Mouse (Mus musculus): ENCODE measurements around the gene Mesd.

Gene Mesd

DNA sequence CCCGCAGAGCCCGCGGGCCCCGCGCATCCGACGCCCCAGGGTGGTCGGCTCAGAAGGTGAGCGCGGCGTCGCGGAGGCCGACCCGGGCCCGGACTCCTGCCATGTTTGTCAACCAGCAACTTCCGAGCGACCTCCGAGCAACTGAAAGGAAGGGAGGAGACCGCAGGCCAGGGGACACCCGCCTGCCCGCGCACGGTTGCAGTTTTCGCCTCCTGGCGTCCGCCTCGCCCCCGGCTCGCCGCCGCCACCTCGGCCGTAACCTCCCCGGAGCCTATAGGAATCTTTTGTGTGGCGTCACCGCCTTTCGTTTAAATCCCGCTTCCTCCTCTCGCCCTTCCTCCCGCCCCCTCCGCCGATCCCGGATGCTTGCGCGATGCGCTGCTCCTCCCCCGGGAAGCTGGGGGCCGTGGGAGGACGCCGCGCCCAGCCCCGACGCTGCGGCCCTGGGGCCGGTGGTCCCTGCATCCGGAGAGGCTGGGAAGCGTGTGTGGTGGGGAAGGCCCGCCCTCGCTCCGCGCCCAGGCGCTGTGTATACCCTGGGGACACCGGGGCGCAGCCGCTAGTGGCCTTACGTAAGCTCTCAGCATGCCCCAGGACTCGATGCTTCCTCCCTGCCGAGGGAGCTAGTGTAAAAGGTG lies at the start of gene Mesd, which contains the start of gene Tlnrd1:
TSS of gene Mesd (plus strand) at position 446 of the 638 bp plus-strand sequence.
TSS of gene Tlnrd1 (minus strand) at position 285 of the 638 bp plus-strand sequence.
- peak; percentile 67 for DNase-seq (ENCODE audit: low read depth, low spot score)

DNA sequence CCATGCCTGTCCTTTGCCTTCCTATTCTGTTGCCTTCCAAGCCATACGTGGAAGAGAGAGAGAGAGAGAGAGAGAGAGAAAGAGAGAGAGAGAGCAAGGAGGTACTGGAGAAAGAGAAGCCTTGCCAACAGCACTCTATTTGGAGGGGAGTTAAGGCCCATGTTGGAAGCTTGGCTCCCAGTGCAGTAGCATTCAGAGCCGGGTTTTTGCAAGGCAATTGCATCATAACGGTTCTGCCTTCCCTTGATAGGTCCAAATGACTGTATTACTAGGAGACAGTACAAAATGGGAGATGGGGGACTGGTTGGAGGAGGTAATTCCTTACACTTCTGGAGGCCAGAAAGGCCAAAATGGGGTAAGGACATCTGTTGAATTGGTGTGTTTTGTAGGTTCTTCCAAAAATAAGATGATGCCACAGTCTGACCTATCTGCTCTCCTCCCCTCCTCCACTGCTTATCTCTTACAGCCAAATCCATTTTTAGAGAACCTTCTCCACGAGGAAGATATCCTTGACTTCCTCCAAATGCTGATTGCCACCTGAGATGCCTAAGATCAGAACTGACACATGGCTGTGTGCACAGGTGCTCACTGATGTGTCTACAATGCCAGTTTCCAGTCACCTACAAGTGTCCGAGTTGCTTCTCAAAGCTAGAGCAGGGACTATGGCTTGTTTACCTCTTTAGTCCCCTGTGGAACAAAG lies 45.6 kb upstream of the Mesd start:
- DNase-seq (ENCODE audit: low read depth, low spot score), result no peak

DNA sequence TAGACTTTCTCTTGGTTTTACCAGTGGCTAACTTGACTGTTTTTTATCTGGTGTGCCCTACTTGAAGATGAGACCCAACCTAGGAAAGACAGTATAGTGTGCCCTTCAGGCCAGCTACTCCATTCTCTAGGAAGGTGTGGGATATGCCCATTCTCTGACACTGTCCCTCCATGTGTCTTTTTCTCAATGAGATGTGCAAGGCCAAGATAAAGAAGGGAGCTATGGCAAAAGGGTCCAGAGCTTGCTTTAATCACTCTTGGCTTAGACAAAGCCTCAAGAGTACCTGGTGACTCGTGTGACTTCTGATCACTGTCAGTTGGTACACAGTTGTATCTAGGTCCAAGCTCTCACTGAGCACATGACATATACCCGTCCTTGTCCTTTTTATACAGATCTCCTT lies 44.2 kb upstream of the Mesd start:
- no peak for DNase-seq (ENCODE audit: low read depth, low spot score)

DNA sequence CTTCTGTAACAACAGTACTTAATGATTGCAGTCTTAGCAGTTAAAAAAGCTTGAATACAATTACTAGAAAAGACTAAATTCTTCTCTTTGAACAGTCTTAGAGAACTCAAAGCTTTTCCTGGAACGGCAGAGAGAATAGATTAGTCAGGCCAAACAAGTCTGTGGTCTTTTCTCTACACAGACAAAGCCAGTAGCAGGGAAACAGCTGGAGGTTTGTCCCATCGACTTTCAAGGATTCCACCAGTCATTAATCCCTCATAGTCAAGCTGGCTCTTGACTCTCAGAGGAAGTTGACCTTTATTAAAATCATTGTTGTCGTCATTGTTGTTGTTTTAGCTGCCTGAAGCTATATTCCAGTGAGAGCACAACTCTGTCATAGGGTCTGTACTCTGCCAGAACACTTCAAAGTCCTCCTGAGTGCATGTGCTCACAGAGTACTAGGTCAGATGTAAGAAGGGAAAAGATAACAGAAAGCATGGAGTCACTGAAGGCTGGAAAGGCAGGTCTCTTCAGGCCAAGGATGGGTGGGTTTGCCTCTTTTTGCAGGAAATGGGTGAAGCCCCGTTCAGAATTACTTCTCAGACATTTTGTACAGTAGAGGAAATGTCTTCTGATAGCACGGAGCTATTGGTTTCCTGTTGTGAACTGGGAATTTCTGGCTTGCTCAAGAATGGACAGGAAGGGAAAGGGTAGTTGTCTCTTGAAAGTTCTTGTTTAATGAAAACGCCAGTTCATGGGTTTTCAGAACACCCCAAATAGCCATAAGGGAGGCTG lies 41.6 kb upstream of the Mesd start:
- DNase-seq (ENCODE audit: low read depth, low spot score), result no peak

DNA sequence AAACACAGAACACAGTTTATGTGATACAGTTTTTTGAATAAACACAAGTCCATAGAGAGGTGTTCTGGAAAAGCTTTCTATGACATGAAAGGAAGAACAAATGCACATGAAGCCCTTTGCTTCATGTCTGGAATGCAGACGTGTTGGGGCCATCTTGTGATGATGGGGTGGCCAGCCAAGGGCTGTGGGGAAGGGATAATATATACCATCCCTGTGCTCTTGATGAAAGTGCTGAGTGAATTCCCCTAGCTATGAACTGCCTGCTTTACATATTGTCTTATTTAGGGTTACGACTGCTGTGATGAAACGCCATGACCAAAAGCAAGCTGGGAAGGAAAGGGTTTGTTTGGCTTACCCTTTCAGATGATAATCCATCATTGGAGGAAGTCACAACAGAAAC lies 39.5 kb upstream of the Mesd start:
- DNase-seq (ENCODE audit: low read depth, low spot score), result no peak

DNA sequence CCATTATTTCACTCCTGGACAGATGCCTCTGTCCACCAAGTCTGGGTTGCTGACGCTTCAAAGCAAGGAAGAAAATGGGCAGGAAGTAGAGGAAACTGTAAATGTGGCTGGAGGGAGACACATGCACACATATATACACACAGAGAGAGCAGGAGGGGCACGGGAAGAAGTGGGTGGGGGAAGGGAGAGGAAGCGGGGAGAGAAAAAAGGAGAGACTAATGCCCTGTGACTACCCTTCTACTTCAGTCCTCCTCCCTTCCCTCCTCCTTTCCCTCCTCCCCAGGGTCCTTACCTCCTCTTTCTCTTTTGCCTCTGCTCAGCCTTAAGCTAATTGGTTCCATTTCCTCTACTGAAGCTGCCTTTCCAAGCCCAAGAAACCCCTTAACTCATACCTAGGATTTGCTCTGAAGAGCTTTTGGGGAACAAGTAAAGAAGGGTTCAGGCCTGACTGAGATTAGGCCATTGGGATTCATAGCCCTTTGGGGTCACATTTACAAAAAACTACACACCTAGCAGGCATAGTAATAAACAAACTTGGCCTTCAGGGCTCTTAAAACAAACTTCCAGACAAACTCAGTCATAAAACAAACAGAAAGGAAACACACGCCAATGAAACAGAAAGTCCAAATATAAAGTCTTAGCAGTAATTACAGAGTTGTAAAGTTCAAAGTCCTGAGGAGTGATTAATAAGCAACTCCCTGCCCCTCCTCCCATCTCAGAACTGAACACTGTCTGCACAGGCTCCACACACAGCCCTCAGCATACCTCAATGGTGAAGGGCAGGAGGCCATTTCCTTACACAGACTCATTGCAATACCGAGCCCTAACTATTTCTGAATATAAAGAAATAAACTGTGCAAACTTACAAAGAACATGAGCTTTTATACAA lies 36.8 kb upstream of the Mesd start:
- no peak for DNase-seq (ENCODE audit: low read depth, low spot score)

DNA sequence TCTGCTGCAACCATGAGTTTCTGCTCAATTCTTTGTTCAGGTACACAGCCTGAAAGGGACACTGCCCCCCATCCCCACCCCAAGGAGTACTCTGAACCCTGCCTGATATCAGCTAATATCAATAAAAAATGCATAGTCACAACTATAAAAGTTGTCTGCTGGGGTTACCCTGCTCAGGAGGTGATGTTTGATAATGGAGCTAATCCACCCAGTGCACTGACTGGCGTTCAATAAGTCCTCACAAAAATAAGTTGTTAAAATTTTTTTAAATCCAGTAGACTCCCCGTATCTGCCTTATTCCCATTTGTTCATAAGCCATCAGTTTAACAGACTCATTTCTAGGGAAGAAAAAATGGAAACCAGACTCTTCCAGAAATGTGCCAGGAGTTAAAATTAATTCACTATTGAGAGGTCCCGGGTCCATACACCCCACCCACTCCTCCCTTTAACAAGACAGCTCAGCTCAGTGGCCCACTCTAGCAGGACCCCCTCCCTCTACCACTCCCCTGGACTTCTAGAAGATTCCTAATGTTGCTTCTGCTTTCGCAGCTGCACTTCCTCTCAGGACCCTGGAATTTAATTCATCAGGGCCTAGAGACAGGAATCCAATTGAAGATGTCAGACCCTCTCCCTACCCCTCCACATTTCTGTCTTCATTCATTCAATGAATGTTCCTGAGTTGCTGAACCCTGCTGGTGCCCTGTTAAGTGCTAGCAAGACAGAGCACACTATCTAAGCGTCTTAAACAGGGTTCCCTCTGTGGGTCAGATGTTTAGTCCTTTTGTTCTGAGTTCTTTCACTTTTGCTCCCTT lies 32.5 kb upstream of the Mesd start:
- DNase-seq (ENCODE audit: low read depth, low spot score), result no peak

DNA sequence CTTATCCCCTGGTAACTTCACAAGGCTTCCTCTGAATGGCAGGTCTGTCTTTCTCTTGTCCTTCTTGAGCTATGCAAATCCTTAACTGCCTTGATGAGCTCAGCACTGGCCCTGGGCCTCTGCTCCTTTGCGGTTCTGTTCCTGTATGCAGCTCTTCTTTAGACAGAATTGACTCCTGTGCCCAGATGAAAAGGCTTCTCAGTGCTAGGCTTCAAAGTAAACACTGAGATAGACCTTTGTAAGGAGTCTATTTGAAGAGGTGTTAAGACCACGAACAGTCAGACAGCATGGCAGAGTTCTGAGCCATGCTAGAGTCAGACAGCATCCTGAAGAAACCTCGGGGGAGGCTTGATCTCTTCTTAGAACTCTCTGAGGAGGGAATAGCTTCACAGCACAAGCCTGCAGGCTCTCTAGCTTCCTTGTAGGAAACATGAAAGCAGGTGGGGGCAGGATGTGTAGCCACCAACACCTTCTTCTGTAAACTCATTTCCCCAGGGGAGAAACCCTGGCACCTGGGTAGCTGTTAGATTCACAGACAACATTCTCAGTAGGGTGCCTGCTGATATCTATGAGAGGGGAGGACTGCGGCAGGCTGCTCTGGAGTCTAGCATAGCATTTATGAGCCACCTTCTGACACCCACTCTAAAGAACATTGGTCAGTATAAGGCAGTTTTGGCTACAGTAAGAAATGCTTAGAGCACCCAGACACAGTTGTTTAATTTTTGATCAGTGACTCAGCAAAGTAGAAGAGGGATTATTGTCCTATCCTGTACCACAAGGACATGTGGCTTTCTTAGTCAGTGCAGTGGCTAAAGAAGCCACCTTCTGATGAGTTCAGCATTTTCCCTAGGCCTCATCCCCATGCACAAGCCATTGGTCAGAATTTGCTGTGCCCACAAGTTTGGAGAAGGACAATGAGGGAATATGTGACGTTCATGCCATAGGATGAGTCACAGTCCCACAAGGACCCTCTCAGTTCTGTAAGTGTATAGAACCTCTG lies 31.6 kb upstream of the Mesd start:
- DNase-seq (ENCODE audit: low read depth, low spot score), result no peak

DNA sequence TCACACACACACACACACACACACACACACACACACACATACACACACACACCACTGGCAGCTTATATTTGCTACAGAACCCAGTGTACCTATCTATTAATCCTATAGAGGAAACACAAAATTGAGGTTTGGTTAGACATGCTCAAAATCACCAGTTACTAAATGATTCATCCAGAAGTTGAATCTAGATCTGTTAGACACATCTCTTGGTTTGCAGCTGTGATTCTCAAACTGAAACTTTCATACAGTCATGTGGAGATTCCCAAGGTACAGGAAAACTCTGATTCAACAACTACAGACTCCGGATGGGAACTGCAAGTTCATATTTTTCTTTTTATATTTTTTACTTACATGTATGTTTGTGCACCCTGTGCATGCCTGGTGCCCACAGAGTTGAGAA lies 29.1 kb upstream of the Mesd start:
- DNase-seq (ENCODE audit: low read depth, low spot score), result no peak

DNA sequence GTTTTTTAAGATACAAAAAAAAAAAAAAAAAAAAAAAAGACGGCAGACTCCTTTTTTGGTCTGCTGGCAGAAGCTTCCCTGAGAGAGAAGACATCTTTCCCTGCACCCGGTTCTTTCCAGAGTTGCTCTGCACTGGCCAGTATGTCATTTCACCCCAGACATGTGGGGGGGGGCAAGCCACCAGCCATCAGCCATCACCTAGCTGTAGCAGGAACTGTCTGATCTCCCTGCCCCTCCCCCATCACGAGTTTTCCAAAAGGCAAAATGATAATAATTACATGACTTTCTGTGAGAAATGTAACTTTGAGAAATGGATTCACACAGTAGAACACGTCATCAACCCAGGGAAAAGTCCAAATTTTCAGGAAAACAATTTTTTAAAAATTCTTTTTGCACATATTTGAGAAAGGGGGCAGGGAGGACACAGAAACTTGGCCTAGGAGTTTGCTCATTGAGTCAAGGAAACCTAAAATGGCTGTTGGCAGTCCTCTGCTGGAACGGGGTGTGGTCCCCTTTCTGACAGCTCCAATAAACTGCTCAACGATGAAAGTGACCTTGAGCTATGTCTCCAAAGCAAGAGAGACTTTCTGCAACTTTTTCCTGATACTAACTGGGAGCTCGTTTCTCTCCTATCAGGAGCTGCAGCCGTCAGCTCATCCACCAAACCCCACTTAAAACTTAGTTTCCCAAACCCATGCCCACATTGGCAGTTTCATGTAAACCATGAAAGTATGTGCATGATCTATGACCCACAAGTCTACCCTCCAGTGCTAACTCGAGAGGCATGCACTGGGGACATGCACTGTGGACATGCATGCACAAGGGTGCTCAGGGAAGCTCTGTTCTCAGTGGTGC lies 27.7 kb upstream of the Mesd start:
- DNase-seq (ENCODE audit: low read depth, low spot score), result no peak

DNA sequence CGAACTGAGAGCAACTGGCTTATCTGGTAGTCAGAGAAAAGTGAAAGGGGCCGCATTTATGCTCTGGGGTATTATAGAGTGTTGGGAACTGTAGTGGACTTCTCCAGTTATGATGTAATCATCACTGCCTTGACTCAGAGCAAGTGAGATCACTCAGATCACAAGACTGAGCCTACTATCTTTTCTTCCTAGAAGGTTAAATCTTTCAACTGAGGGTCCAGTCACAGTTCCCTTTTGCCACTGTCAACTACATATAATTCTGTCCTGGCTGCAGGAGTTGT lies 27.1 kb upstream of the Mesd start:
- DNase-seq (ENCODE audit: low read depth, low spot score), result no peak

DNA sequence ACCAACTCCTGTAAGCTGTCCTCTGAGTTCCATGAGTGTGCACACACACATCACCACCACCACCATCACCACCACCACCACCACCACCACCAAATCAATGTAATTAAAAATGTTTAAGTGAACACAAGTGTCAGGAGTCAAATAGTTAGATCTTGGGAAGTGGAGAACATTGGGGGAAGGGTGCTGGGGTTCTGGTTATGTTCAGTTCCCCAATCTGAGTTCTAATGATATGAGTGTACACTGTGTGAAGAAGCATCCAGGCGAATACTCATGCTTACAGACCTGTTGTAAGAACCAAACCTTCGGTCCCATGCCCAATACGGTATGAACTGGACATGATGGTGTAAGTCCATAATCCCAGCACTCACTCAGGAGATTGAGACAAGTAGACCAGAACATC lies 26.3 kb upstream of the Mesd start:
- no peak for DNase-seq (ENCODE audit: low read depth, low spot score)

DNA sequence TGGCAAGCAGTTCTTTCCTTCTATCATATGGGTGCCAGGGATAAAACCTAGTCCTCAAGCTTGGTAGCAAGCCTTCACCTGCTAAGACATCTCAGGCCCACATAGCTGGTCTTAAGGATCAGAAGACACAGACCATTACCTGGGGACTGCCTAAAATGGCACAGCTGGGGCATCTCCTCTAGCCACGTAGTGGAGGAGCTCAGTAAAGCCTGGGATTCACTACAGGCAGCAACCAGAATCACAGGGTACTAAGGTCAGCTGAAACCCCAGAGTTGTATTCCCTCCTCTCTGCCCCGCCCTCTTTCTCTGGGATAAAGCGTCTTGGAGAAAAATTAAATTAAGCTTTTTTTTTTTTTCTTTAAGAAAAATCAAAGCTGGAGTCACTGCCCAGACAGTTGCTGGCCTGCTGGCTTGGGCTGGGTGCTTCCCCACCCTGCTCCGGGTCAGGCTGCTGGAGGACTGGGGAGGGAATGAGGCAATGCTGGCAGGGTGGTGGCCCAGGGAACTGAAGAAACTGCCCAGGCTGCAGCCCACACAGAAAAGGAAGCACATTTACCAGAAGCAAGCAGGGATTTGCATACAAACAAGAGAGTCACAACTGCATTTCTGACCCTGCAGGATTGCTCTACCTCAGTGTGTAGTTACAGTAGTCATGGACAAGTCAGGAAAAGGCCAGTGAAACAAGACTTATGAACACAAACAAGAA lies 24.7 kb upstream of the Mesd start:
- no peak for DNase-seq (ENCODE audit: low read depth, low spot score)

DNA sequence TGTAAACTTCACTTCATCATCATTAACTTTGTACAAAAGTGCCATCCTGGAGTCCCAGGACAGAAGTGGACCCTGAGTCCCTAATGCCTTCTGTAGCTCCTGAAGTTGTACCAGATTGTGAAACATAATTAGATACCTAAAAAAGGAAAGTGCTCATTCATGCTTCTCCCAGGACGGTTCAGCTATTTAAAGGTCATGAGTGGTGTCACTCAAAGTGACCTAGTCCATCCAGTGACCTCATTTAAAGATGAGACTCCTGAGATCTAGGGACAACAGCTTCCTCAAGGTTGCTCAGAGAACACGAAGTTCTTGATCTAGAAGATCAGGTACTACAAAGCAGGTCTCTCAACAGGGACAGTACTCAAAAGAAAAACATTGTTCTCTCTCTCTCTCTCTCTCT lies 20.7 kb upstream of the Mesd start:
- no peak for DNase-seq (ENCODE audit: low read depth, low spot score)

DNA sequence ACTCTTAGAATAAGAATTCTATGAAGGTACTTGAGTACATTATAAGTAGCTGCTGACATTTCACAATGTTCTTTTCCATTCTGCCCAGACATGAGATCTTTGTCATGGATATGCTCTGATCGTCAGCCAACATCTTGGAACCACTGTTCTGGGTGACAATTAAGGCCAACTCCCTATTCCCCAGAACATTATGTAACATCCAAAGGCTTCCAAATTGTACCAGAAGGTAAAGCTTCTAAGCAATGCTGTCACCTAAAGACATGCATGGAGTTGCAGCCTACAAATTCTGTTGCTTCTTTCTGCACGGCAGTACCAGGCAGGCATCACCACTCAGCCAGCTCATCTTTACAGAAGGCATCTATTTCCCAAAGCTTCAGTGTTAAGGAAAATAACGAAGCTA lies 16.1 kb upstream of the Mesd start:
- no peak for DNase-seq (ENCODE audit: low read depth, low spot score)

DNA sequence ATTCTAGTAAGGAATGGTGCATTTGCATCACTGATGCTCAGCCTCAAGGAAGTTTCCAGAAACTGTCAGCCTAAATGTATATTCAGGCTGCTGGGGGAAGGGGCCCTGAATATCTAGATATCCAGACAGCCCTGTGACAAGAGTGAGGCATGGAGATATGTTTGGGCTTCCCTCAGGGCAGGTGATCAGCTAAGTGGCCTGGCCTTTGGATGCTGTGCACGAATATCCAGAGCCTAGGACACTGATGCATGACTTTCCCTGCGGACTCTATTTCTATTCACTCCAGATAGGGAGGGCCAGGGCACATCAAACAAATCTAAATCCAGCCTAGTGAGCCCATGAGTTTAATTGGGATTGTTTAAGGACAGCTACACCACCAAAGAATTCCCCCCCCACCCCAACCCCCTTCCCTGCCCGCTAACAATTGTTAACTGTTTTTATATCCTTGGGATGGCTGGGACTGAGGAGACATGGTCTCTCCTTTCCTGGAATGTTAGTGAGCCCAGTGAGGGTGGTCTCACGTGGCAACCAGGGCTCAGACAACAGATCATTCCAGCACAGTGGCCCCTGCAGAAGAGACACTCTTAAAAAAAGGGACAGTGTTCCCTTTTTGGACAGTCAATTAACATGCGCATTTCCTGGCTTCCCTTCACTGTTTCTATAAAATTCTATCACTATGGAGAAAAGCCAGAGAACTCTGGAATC lies 14.3 kb upstream of the Mesd start:
- DNase-seq (ENCODE audit: low read depth, low spot score), result no peak

DNA sequence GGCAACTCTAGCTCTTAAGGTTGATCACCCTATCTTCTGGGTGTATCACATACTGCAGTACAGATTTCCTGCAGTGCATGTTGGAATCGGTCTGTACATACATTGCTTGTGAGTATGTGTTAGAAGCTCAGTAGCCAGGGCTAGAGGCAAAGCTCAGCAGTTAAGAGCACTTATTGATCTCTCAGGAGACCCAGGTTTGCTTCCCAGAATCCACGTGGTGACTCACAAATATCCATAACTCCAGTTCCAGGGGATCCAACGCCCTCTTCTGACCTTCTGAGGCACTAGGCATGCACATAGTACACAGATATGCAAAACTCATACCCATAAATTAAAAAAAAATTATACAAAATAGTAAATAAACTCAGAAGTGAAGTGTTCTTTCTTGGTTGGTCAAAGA lies 7.2 kb upstream of the Mesd start:
- DNase-seq (ENCODE audit: low read depth, low spot score), result no peak
